Mouse (Mus musculus) cerebellum, adult 9-10 months (tissue): ENCODE results near the gene Dnase1l3.

Source experiments
- DNase-seq: peaks from one replicate; pipeline ENCODE4 v3.0.0; 2022

Dnase1l3 gene

DNA sequence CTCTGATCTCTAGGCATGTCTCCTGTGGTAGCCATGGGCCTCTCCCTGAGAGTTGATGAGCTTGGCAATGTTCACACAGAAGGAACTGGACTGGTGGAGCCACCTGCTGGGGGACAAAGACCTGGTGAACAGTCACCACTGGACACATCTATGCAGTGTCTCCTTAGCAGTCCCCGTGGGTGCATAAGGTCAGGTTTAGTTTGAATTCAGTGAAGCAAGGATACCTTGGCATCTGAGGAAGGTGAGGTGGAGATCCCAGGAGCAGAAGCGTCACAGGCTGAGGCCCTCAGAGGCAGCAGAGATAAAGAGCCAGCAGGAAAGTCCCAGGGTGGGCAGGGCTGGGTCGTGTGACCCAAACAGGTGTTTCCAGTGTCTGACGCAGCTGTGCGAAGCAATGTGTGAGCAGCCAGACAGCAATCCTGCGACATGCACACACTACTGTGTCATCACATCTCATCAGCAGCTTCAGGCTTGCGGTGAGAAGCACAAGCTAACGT lies at the start of gene Dnase1l3:
TSS of gene Dnase1l3 (minus strand) at position 303 of the 497 bp plus-strand sequence.
- DNase-seq = no peak

DNA sequence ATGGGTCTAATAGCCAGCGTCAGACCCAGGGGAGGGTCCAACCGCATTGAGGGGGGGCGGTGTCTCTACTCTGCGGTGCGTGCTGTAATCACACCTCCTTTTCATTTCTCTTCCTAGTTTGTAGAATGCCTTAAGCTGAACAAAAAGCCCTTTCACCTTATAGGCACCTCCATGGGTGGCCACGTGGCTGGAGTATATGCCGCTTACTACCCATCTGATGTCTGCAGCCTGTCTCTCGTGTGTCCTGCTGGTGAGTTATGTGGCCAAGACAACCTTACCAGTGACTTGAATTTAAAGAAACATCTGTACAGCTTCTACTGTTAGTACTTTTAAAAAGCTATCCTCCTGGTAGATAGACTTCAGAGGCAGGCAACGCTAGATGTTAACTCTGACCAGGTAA lies 48.2 kb upstream of the Dnase1l3 start:
- DNase-seq = no peak

DNA sequence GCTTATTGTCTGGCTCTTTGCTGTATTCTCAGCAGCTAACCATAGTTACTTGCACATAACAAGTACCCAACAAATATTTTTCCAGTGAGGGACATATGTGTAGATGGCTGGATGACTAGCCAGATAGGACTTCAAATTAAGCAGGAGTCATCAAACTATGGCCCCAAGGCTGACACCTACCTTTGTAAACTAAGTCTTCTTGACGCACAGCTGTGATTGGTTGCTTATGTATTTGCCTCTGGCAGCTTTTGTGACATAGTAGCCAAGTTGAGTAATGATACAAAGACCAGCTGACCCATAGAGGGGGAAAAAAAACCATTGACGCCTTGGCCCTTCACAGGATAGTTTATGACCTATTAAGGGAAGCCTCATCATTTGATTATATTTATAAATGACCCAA lies 47.7 kb upstream of the Dnase1l3 start:
- DNase-seq = no peak

DNA sequence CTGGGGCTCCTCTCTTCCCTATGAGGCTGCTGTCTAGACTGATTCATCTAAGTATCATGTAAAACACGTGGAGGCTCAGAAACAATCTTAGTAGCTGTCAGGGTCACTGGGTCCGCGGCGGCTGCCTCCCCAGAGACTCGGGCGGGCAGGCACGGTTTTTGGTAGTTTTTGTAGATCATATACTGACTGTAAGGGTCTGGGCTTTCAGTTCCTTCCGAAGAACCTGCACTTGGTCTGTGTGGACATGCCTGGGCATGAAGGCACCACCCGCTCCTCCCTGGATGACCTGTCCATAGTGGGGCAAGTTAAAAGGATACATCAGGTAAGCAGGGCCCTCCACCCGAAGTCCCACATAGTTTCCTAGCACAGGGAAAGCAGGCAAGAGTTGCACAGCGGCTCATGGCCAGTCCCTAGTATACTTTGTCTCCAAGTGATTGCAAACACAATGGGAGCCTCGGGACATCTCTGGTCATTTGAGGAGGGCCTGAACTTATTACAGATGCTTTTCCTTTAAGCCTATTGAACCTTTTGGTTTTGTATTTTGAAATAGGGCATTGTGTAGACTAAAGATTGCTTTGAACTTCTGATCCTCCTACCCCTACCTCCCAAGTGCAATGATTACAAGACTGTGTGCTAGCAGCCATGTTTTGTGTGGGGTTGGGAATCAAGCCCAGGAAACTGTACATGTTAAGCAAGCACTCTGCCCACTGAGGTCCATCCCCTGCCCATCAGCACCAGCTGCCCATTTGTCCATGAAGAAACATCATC lies 46.7 kb upstream of the Dnase1l3 start:
- no peak for DNase-seq

DNA sequence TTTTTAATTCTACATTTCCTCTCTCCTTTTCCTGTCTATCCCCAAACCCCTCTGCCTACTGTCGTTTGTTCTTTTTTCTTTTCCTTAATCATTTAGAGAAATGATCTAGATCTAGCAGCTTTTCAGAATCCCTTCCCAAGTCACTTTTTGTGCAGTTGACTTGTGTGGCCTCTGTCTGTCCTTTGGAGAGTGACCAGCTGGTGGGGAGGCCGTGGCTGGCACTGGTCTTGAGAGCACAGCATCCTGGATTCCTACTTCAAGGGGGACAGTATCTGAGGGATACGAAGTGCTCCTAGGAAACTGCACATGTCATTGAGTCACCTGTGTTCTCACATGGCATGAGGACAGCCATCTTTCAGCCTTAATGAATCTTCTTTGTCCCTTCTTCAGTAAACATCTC lies 45.8 kb upstream of the Dnase1l3 start:
- no peak for DNase-seq

DNA sequence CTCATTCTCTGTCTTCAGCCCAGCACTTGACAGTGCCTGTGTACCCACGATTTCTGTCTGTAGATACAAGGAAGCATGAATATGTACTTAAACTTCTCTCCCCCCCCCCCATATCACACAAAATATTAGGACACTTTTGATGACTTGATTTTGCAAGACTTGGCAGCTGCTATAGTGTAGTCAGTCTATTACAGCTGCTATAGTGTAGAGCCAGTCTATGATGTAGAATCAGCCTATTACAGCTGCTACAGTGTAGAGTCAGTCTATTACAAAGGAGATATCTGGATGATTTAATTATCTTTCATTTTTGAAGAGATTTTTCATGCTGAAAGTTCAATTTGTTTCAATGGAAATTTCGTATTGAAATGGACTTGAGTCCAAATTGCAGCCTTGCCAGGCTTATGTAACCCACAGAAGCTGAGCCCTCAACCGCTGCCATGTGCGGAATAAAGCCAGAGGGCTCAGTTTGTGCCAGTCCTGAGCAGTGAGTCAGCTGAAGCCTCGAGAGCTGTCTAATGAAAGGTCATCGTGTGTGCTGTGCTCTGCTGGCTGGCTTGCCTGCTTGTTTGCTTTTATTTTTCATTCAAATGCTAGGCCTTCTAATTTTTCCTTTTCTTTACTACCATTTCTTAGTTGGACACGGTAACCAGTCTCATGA lies 44.5 kb upstream of the Dnase1l3 start:
- peak; percentile 84 for DNase-seq

DNA sequence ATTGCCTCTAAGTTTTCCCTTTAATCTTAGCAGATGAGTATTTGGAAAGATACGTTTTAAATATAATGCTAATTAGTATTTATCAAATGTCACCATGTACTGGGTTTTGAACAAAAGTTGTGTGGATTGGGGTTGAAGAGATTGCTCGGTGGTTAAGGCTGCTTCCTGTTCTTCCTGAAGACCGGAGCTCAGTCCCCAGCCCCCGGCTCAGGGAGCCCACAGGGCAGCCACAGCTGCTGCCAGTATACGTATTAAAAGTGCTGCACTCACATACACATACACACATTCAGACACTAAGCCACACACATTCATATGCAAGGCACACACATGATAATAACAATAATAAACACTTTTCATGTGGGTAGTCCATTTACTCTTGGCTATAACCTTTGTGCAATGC lies 43.8 kb upstream of the Dnase1l3 start:
- no peak for DNase-seq

DNA sequence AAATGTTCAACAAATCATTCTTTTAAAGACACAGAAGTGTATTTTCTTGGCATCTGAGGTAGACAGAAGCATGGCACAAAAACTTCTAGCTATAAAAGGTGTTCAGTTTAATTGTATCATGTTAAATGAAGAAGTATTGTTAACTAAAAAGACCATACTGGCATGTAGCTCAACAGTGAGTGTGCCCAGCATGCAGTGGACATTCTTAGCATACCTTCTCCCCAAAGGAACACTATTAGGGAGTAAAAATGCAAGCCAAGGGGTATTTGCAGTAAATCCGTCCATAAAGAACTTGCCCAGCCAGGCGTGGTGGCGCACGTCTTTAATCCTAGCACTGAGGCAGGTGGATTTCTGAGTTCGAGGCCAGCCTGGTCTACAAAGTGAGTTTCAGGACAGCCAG lies 42.0 kb upstream of the Dnase1l3 start:
- no peak for DNase-seq

DNA sequence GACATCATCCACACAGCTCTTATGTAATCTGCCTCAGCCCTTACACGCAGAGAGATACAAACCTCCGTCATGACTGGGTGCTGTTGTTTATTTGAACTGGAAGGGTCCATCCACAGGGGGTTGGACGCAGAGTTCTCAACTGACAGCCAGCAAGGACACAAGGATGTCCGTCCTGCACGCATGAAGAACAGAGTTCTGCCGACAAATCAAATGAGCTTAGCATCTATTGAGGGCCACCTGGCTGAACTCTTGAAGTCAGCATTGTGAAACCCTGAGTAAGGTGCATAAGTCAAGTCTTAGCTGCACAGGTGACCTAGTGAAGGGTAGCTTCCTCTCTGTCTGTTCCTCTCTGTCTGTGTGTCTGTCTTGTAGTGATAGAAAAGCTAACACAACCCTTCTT lies 41.6 kb upstream of the Dnase1l3 start:
- no peak for DNase-seq

DNA sequence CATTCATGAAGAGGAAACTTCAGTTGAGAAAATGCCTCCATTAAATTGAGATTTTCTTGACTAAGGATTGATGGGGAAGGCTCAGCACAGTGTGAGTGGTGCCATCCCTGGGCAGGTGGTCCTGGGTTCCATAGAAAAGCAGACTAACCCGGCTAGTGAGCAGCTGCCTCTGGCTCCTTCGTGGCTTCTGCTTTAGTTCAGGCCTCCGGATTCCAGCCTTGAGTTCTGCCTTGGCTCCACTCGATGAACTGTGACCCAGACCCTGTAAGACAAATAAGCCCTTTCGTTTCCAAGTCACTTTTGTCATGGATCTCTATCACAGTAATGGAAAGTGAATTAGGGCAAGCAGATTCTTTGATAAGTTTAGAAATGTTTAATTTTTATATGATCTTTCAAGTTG lies 40.2 kb upstream of the Dnase1l3 start:
- DNase-seq = no peak

DNA sequence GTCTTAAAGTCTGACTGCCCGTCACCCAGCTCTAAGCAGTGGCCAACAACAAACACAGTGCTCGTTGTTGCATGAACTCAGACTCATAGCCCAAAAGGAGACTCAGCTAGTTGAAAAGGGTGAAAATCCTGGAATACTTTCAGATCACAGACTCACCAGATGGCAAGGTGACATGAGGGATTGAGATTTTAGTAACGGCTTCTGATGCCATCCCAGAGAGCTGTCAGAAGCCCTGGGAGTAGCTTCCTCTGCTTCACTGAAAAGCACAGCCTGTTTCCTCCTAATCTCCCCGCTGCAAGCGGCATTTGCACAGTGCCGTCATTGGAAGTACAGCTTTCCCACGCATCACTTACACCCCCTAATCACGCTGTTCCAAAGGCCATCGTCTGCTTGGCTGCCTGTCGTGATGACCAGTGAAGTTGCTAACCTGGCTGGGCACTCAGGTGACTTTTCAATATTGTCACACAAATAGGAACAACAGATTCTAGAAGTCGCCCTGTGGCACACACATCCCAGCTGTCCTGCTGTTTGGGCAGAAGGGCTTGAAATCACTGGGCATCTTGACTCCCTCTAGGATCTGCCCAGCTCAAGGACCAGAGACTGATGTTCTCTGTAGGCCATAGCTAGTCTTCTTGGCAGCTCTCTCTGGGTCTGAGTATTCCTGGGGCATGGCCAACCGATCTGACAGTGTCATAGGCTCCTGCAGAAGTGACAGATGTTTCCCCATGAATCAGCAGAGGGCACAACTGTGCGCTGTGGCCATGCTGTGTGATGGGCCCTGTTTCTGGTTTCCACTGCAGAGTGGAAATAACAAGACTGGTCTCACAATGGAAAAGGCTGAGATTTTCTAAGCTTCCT lies 37.9 kb upstream of the Dnase1l3 start:
- DNase-seq = peak; percentile 89

DNA sequence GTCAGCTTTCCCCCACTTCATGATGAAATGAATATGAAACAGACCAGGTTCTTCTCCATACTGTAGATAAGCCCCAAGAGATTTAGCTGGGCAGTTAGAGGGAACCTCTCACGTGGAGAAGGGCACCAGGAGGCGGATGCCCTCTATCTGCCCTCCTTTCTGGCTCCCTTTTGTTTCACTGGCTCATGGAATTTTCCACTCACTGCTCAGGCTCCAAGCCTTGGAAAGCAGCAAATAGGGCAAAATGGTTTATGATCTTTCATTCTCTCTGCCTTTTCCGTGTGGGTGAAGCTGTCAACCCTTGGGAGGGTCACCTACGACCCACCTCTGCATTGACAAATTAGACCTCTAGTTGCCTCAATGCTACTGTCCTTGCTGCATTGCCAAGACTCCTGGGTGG lies 36.2 kb upstream of the Dnase1l3 start:
- peak; percentile 48 for DNase-seq

DNA sequence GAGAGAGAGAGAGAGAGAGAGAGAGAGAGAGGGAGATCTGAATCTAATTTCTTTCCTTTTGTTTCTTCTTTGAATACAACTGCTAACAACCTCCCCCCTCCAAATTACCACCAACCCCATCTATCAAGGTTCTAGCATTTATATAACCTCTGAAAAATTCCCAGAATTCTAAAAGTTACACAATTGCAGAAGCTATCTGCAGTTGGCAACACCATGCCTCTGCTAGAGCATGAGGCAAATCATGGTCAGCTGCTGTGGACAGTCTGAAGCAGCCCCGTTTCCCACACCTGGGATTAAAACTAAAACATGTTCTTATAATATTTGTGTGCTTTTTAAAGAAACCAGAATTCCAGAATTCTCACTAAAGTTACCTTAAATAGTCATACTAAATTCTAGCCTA lies 35.4 kb upstream of the Dnase1l3 start:
- DNase-seq = no peak

DNA sequence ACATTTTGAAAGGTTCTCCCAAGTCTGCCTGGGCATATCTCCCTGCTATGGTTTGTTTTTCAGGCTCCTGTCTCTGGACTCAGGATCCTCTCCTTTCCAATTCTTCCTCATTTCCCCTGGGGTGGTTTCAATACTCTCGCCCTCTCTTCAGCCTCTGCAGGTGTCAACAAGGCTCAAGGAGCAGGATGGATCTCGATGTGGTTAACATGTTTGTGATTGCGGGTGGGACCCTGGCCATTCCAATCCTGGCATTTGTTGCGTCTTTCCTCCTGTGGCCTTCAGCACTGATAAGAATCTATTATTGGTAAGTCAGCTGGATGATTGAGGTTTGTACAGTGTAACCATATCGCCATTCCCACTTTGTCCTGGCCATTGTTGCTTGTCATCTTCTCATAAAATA lies 33.7 kb upstream of the Dnase1l3 start:
- DNase-seq = peak; percentile 18

DNA sequence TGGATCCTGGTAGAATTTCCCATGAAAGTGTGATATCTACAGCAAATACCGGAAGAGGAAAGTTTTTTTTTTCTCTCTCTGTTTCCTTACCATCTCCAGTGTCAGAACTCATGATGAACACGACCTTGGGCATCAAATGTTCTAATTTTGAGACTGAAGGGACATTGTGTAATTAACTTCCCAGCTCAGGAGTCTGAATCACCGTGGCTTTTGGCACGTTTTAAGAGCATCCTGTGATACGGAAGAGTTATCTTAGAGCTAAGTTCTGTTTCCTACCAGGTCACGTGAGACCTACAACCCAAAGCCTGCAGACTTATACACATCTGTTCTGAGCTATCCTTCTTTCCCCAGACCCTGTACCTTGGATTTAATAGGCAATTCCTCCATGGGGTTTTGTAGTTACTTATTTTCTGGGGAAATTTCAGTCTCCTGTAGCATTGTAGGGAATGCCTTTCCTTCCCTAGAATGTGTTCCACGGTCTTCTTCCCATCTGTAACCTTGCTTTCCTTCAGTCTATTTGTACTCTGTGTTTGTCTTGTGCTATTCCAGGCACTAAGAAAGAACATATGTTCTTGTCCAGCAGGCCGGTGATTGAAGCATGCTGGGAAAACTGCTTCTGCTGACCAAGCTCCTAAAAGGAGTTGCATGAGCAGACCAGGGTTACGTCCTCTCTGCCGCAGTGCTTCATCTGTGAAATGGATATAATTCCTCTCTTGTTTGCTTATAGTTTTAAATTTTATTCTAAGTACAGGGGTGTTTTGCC lies 32.6 kb upstream of the Dnase1l3 start:
- peak; percentile 52 for DNase-seq

DNA sequence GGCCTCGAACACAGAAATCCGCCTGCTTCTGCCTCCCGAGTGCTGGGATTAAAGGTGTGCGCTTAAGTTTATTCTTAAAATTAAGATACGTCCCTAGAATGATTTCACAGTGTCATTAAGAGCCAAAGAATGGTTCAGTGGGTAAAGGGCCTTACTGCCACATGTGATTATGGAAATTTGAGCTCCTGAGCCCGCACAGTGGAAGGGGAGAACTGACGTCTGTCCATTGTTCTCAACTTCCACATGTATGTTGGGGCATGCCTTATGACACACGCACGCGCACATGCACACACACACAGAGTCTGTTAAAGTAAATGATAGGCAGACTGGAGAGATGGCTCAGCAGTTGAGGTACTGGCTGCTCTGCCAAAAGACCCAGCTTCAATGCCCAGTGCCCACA lies 30.6 kb upstream of the Dnase1l3 start:
- DNase-seq = no peak

DNA sequence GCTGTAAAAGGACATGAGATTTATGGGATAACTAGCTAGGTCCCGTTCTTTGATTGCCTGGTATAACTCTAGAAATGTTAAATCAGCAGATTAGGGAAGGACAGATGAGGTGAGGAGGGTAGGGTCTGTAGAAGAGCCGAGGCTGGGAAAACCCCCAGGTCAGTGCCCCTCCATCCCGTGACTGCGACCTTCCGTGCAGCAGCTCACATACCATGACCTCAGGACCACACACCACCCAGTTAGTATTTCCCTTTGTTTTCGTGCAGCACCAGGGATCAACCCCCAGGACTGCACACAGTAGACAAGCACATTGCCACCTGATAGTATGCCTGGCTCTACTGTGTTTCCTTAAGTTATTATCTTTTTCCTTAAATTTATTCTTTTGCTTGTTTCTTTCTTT lies 30.1 kb upstream of the Dnase1l3 start:
- no peak for DNase-seq

DNA sequence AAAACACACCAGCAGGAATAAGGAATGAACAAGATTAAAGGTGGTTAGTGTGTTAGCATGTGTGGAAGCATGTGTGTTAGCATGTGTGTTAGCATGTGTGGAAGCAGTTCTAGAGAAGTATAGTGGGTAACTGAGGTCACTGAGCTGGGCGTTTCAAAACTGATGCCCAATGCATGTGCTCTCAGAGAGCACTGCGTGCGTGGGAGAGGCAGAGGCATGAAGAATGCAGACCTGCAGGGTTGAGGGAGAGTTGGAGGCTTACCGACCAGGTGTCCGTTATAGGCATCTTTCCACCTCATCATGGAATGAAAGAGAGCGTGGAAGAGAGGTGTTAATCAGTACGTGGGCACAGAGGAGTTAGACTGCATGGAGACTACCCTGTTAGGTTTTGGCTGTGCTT lies 26.2 kb upstream of the Dnase1l3 start:
- no peak for DNase-seq

DNA sequence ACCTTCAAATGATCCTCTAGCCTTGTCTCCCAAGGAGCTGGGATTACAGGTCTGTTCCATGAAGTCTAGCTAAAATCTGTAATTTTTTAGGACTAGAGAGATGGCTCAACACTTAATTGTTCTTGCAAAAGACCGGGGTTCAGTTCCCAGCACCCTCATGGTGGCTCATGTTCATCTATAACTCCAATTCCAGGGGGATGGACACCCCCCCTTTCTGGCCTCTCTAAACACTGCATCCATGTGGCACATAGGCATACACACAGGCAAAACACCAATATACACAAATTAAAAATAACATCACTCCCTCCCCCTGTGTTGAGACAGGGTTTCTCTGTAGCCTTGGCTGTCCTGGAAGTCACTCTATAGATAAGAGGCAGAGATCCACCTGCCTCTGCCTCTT lies 25.6 kb upstream of the Dnase1l3 start:
- DNase-seq = no peak

DNA sequence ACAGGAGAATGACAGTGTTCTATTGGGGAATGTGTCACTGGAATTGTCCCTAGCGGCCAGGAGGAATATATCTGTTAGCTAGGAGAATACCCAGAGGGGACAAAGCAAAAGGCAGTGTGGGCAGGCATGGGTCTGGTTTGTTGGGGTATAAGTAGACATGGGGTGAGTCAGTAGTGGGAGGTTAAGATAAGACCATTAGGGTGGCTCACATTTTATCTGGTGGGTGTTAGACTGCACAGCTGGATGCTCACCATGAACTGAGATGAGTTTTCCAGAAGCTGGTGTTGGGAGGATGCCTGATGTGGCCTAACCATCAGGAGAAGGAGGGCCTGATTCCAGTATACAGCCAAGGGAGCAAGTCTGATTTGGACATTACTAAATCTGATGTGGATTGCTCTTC lies 22.6 kb upstream of the Dnase1l3 start:
- no peak for DNase-seq

DNA sequence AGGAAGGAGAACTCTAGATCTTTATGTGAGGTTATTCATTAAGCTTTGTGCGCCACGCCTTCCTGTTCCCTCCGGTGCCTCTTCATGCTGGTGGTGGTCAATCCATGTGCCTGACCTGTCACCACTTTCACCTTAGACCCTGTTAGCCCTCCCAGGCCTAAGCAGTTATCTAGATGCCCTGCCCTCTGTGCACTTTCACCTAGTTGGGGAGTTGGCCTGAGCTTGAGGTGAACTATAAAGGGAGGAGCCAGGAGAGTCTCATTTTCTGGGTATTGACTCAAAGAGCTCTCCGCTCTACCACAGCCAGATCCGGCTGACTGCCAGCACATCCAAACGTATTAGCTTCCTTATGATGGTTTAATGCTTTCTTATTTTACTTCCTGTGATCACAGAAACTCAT lies 21.9 kb upstream of the Dnase1l3 start:
- no peak for DNase-seq

DNA sequence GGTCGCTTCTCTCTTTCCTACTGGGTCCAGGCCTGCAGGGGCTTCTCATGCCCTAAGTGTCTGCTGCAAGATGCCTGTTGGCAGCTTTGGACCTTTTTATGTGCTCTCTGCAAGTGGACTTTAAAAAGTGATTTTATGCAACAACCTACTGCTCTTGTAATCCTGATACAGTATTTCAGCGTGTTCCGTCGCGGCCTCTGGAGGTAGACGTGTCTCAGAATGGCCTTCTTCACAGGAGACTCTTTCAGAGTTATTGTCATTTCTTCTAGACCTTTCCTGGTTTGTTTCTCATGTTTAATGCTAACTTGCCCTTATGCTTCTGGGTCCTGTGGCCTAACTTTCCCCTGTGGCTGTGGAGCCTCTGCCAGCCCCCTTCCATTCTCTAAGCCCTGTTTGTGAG lies 21.4 kb upstream of the Dnase1l3 start:
- no peak for DNase-seq

DNA sequence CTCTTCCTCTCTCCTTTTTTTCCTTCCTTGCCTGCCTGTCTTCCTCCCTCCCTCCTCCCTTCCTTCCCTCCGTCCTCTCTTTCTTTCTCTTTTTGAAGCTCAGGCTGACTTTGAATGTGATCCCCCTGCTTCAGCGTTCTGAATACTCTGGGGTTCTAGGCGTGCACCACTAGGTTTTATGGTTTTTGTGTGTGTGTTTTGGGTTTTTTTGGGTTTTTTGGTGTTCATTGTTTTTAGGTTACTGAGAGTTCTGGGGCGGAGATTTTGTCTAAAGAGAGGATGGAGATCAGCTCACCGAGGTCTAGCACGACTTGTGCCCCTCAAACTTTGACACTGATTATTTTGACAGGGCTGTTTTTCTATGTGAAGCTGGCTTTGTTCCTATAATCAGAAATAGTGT lies 17.6 kb upstream of the Dnase1l3 start:
- DNase-seq = no peak
